Mouse (Mus musculus) left cerebral cortex, postnatal 4 days (tissue): Measurements from ENCODE around the gene Gsto1. TPM values are rescaled to one million over a fixed set of nuclear protein-coding genes. Genes with fewer than 3 reads are reported as not detected.
A peak's percentile ranks its signal among the peaks of the same experiment; 100 is the strongest.

ENCODE experiments used
- DNase-seq: peaks from one replicate; pipeline ENCODE4 v3.0.0-alpha.2; 2022
- intact Hi-C: fragments of 180-260 bp; cut with DNase I; formaldehyde crosslinking; loops from one replicate; pipeline ENCODE4 v1.15.1; 2025
- total RNA-seq, 2 experiments: library from RNA; stranded (reverse); gene quantifications; 2 replicates each; pipeline ENCODE4 v1.2.3; 2021

Gene Gsto1
- total RNA-seq, 2 experiments from 2014 or later = 88.3 to 91.0 TPM

DNA sequence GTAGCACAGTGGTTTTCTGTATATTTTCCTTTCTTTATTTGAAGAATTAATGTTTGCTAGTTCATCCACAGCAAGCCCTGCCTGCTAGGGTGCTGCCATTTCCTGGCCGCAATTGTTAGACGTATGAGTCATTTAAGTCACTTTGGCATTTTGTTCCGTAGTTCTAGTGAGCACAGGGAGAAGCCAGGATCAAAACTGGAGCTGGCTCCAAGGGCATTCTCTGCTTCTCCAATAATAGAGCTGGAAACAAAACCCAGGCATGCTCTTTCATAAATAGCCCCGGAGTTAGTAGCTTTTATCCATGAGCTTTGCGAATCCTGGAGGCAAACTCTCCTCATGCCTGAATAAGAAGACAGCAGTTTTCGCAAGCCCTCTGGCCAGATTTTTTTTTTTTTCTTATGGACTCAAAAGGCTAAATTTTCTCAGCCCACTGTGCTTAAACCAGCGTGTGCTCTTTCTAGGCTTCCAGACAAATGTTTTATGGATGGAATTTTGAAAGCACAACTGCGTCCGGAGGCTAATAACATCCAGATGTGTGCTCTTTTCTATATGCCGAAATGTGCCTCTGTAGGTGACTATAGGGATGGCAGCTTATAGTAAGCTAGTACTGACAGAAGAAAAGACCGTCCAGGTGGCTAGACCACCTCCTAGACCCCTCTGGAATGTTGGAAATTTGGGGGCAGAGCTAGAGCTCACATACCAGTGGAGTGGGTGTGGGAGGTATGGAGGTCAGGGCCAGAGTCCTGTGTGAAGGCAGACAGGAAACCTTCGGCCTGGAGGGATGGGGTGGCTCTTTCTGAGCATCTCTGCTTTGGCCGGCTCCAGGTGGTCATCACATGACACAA, 597 bp upstream of the Gsto1 start:
- DNase-seq = no peak
- intact Hi-C loops = no loop called here

DNA sequence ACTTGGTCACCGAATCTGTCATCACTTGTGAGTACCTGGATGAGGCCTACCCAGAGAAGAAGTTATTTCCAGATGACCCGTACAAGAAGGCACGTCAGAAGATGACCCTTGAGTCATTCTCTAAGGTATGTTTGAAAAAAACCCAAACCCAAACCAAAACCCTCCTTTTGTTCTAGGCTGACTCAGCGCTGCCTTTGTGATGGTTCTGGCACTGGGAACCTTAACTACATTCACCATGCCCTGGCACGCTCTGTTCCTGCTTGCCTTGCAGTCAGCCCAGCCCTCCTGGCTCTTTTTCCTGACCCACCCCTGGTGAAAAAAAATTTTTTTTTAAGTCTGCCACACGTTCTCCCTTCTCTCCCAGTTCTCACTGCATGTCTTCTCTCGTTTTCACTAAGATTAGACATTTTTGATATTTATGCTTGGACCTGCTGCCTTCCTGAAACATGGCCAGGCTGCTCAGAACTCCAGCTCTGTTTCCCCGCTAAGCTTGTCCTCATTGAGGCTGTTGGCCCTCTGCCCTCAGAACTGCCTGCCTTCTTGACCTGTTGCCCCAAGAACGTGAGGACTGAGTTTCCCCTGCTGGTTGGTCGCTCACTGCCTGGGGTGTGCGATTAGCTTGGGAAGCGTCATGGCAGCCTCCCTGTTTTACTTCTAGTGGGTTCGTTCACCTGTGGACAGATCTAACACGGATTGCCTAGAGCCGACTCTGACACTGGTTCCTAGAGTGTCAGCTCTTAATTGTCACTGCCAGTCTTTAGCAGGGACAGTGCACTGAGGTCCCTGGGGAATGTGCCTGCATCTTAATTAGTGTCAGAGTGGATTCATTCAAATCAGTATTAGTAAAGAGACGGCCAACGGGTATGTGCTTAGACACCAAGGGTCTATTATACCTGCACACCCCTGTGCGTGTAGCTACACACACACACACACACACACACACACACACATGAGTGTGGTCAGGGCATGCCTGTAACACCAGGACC, 3.5 kb downstream of the Gsto1 start:
- intact Hi-C loops = no loop called here
- DNase-seq = no peak

DNA sequence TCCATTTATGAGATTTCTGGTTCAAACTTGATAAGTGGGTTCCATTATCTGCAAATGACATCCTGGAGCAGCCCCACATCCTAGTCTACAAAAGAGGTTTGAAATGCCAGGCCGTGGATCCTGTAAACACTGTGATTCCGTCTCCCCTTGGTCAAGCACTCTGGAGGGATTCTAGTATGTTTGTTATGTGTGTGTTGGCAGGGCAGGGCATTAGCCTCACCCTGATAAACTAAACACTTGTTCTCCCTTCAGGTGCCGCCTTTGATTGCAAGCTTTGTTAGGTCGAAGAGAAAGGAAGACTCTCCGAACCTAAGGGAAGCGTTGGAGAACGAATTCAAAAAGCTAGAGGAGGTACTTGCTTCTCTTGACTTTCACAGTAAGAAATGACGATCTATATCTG, 4.4 kb downstream of the Gsto1 start:
- intact Hi-C loops = no loop called here
- DNase-seq = no peak

DNA sequence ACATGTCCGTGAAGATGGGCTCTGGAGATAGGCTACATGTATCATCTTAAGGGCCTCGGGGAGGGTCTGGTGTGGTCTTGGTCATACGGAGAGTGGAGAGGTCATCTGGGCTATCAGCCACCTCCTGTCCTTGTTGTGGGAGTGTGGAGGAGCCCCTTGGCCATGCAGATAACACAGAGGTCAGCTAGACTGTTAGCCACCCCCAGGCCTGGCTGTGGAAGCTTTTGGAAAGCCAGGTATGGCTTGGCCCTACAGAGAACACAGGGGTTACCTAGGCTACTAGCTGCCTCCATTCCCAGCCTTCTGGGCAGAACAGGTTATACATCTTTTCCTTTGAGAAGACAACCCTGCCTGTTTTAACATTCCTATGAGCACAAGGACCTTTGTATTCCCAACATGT, 7.8 kb downstream of the Gsto1 start:
- intact Hi-C loops = no loop called here

DNA sequence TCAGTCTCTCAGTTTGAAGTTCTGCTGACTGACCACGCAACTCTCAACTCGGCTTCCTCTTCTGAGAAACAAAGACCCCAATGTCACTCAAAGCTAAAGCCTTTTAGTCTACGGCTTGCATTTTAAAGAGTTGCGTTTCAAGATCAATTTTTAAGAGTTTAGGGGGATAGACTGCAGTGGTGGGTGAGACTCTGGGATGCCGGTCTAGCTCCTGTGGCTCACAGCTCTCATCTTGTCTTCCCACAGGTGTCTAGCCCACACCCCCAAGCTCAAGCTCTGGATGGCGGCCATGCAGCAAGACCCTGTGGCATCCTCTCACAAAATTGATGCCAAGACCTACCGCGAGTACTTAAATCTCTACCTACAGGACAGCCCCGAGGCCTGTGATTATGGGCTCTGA, 9.3 kb downstream of the Gsto1 start:
- no peak for DNase-seq
- intact Hi-C loops = no loop called here

More for the DNA sequence above, 7.8 kb downstream of the Gsto1 start:
- no peak for DNase-seq

DNA sequence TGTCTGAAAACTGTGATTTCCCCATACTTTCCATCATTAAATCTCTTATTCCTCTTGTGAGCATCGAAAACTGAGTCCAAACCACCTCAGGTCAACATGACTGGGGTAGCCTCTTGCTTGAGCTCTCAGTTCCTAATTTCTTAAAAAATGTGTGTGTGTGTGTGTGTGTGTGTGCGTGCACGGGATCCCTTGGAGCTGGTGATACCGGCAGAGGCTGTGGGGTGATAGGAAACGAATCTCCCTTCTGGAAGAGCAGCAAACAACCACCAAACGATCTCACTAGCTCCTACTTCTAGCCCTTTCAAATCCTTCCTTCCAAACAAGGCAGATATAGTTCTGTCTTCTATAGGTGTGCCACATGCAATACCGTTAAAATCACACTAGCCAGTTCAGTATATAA, 10.0 kb downstream of the Gsto1 start:
- intact Hi-C loops = no loop called here
- DNase-seq = no peak

DNA sequence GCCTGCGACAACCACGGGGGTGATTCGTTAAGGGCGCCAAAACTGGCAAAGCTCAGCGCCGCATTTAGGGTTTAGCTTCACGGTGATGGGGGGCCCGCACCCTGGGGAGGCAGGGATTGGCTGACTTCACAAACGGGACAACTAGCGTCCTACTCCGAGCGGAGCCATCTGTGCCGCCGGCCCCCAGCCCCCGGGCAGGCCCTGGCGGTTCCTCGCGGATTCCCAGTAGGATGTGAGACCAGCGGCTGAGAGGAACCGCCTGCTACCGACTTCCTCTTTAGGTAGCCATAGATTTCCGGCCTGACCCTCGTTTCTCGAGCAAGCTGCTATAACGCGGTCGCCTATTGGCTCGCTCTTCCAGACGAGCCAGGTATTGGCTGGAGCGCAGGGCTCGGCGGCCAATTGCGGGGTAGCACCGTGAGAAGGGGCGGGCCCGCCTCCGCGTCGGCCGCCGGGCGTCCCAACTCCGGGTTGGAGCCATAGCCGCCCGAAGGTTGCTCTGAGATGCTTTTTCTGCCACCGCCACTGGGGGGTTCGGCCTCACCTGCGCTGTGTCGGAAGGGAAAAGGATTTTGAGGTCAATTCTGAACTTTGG, 10.7 kb downstream of the Gsto1 start, which contains the start of gene Gsto2:
TSS of gene Gsto2 (plus strand) at position 182 of the 595 bp plus-strand sequence.
- peak; percentile 96 for DNase-seq
- intact Hi-C loops = no loop called here

DNA sequence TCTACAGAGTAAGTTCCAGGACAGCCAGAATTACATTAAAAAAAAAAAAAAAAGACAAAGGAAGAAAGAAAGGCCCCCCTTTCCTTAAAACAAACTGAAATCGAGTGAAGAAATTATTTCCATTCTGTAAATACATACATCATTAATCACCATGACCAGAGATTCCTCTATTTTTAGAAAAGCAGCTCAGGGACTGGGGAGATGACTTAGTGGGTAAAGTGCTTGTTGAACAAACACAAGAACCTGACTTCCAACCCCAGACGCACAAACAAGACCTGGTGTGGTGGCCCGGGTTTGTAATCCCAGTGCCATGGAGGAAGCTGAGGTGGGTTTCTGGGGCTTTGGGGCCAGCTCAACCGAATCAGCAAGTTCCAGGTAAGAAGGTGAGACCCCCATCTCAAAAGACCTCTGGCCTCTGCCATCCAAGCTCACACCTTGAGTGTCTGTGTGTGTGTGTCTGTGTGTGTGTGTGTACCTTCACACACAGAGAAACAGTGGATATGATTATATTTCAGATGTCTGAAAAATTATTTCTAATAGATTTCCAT, 12.9 kb downstream of the Gsto1 start:
- intact Hi-C loops = no loop called here
- no peak for DNase-seq

DNA sequence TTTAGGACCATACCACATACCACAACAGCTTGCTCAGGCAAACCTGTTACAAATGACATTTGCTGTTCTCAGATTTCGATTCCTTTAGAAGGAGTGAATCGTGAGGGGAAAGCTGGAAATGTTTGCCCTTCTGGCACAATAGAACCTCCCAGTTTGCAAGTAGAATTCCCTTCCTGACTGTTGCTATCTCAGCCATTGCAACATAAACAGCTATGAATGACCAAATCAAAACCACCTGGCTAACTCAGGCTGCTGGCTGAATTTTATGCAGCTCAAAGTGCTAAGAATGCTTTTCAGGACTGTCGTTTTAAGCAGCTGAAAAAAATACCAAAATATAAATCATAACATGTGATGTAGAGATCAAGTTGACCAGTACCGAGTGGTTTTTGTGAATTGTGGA, 14.2 kb downstream of the Gsto1 start:
- intact Hi-C loops = no loop called here
- DNase-seq = no peak

DNA sequence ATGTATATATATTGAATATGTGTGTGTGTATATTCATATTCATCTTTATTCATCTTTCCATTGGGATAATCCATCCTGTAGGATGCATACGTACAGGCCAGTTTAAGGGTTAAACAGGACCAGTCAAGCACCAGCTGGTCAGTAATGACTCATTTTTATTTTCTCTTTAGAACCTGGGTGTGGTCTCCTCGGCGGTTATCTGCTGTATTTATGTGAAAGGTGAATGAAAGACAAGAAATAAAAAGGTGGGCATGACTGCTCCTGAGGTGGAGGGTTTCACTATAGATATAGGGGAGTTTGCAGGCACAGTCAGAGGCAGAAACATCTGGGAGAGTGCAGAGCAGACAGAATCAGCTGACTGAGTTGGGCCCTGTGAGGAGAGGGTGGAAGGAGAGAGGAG, 14.7 kb downstream of the Gsto1 start:
- no peak for DNase-seq
- intact Hi-C loops = no loop called here

DNA sequence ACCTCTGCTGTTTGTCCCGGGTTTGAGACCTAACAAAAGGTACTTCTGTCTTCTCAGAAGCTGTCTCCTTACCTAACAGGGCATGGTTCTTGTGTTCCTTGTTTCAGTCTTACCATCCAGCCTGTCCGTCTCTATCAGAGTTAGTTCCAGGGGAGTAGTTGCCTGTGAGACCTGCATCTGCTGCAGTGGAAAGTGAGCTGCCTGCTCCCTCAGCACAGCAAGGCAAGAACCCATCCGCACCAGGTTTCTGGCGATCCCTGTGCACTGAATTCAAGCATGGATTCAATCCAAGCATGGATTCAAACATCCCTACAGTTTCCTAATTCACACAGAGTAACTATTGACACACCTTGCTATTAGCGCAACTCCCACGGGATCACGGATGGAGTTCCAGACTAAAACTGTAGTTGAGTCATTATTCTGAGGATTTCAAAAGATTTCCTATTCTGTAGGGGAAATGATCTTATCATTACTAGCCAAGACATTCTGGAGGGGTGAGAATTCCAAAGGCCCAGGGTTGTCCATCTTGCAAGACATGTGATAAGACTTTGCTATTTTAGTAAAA, 15.4 kb downstream of the Gsto1 start:
- intact Hi-C loops = no loop called here
- DNase-seq = no peak

DNA sequence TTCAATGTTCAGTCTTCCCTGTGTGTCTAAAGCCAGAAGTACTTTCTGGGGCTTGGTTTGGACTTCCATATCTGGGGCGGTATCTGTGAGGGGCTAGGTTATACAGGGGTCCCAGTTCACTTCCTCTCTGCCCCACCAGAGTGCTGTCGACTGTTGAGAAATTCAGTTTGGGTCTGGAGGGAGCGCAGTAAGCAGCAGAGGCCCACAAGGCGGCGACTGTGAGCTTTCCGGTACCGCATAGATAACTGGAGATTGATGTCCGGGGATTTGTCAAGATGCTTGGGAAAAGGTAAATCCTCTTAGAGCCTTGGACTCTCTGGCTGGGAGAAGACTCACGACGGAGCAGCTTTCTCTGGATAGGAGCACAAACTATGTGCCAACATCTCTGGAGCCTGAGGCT, 16.7 kb downstream of the Gsto1 start:
- intact Hi-C loops = no loop called here
- peak; percentile 33 for DNase-seq

DNA sequence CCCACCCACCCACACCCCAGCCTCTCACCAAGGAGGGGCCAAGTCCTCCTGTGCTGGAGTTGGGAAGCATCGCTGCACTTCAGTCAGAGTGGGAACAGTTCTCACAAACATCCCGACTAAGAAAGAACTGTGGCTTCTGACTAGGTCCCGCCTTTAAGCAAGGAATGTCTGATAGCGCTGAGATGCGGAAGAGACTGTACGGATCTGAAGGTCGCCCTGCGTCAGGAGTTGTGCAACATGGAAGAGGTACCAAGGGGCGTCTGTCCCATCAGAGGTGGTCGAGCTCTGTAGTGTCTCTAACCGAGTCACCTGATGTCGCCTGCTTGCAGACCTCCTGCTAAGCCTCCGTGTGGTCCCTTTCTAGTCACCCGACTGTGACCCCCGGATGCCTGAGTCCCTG, 21.5 kb downstream of the Gsto1 start:
- intact Hi-C loops = no loop called here
- DNase-seq = no peak

DNA sequence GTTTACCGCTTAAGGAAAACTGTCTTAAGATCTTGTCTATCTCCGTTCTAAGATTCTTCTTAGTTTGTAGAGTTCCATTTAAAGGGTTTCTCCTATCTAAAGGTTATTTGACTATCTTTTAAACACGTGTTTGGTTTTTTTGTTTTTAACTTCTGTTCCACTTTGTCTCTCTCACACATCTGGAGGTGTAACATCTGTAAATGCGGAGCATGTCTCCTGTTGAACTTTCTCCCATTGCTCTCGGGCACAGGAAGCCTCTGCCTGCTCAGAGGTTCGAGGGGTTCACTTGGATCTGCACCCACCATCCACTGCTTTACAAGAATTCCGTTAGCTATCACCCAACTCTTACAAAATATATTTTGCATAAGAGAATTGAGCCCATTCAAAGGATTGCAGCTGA, 26.8 kb downstream of the Gsto1 start:
- no peak for DNase-seq
- intact Hi-C loops = no loop called here

DNA sequence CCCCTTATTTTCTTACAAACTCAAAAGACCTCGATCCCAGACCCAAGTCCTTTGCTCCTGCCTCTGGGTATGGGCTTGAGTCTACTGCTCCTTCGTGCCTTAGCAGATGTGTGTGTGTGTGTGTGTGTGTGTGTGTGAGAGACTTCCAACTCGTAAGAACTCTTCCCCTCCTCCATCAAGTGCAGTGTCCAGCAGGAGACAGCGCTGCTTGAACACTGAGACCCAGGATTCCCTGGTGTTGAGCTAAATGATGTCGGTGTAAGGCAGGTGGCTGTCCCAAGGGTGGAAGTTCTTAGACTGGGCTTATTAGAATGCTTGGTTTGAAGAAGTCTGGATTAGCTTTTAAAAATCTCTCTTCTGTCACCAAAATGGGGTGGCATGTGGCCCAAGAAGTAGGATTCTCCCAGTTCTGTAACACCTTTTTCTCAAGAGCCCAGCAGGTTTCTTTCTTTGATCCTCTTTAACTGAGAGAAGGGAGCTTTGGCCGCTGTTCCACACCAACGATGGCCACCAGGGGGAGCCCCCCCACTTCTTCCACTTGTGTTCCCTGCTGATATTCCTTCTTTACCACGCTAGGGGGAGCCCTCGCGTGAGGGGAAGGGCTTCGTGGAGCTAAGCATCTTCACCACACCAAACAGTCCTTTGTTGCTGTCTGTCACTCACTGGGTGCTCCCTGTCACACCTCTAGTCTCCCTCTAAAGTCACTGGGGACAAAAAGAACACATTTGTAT, 27.5 kb downstream of the Gsto1 start:
- intact Hi-C loops = loop anchor here (2.0 kb wide), 1 partner anchor 50 kb away; no protein-coding TSS in a partner anchor
- DNase-seq = peak; percentile 85

DNA sequence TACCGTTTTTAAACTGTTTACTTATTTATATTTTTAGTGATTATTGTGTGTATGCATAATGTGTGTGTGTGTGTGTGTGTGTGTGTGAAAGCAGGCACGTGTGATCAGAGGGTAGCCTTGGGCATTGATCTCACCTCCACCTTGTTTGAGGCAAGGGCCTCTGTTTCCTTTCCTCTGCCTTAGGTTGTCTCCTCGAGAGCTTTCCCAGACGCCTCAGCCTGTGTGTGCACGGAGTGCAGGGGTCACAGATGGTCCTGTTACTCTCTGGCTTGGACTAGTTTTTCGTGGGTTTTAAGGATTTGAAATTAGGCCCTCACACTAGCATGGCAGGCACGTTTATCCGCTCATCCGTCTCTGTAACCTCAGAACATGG, 28.1 kb downstream of the Gsto1 start:
- intact Hi-C loops = loop anchor here (2.0 kb wide), 1 partner anchor 50 kb away; no protein-coding TSS in a partner anchor
- DNase-seq = no peak

DNA sequence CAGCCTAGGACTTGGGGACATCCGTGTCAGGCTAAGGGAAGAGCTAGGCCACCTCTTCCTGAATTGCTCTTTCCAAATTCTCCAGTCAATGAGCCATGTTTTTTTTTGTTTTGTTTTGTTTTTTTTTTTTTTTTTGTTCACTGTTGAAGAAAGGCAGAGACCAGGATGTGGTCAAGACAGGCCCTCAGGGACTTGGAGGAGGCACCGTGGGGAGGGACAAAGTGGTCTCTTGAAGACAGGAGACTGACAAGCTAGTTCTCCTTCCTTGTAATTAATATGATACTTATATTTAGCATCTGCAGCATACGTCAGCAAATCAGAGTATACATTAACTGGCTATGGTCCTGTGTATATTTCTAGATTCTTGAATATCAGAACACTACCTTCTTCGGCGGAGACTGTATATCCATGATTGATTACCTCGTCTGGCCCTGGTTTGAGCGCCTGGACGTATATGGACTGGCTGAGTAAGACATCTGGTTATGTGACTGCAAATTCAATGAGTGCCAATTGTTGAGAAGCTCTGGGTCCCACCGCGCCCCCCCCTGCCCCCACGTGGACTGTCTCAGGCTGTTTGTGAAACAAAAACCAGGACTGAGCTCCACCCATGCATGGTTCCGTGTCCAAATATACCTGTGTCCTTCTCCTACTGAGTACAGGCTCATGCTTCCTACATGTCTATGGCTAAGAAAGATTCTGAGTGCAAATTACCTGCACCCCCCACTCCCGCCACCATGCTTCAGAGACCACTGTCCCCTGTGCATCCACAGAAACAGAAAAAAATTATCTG, 29.7 kb downstream of the Gsto1 start:
- intact Hi-C loops = no loop called here

DNA sequence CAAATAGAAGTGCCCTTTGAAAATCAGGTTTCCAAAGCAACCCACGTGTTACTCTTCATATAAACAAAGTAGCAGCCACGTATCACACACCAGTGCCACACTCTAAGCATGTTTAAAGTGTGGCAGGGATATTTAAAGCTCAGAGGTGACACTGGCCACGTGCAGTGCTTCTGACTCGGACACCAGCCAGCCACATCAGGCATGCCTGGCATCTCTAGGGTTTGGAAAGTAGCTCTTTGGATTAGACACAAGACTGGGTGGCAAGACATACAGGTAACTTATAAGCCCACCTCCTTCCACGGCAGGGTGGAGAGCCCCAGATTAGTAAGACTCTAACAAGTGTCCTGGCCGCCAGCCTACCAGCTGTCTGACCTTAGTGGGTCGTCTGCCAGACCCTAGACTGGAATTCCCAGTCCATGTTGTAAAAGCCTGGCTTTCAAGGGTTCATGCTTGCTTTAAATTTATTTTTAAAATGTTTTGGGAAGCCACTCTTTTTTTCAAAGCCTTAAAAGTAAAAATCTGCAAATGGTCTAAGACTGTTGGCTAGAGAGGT, 30.5 kb downstream of the Gsto1 start:
- no peak for DNase-seq
- intact Hi-C loops = no loop called here

More for the DNA sequence above, 29.7 kb downstream of the Gsto1 start:
- no peak for DNase-seq

DNA sequence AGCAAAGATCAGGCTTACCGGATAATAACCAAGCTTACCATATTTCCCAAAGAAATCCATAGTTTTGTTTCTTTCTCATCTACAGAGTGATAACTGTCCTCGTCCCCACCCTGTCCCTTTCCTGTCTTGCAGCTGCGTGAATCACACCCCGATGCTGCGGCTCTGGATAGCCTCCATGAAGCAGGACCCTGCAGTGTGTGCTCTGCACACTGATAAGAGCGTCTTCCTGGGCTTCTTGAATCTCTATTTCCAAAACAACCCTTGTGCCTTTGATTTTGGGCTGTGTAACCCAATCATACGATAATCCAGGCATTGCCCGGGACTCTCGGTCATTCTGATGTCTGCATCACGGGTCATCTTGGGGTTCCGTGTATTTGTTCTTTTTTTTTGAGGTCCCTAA, 31.1 kb downstream of the Gsto1 start:
- intact Hi-C loops = no loop called here
- DNase-seq = no peak
